Mouse (Mus musculus): Measurements from ENCODE around the gene Kcnj11. TPM values are rescaled to one million over a fixed set of nuclear protein-coding genes. Genes with fewer than 3 reads are reported as not detected.

Kcnj11 gene
- polyA plus RNA-seq, 1 experiment: not detected

DNA sequence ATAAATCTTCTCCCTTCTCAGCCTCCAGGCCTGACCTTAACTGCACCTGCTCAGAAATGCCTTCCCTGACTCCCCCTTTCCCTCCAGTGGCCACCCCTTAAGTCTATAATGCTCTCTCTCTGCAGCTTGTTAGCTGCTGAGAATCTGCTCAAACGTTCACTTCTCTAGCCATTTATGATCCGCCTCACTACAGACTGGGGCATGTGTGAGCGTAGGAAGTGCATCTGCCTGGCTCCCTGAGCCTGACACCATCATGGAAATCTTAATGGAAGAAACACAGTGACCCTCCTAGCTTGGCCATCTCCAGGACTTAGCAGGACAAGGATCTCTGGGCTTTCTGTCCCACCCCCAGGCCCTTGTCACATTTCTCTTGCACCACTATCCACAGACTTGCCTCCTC lies 9.5 kb upstream of the Kcnj11 start:
- Histone ChIP-seq H3K4me1 (ENCODE audit: control insufficient read depth, insufficient read depth, low read length) (no peaks in the 10 kb centered on the region), H3K4me3 (ENCODE audit: insufficient read depth, low read length) (no peak overlapping the region), H3K27ac (ENCODE audit: insufficient read depth, low read length) (no peak overlapping the region)
- TF ChIP-seq CTCF (IDR thresholded peaks at IDR 0.05; ENCODE audit: borderline replicate concordance, insufficient read depth, low read length) (no peak), POLR2A (IDR thresholded peaks at IDR 0.05; ENCODE audit: low read depth, low read length) (no peak)

DNA sequence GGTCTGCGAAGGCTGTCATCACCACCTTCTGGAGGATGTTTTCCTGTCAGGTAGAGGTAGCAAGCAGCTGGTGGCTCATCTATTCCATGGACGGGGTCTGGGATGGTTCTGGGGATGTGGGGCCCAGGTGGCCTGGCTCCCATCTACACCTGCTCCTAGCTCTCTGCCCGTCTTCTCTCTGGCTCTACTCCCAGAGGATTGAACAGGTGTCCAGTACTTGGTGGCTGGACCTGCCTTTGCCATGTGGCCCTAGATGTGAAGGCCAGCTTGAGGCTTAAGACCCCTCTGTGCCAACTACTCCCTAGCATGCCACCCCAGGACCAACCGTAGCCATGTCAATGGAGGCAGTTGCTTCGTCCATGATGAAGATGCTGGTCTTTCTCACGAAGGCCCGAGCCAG lies 4.9 kb upstream of the Kcnj11 start:
- no peak overlapping the region for H3K27ac ChIP-seq (ENCODE audit: insufficient read depth, low read length)
- no peak for TF ChIP-seq CTCF (IDR thresholded peaks at IDR 0.05; ENCODE audit: borderline replicate concordance, insufficient read depth, low read length)
- H3K4me1 ChIP-seq (ENCODE audit: control insufficient read depth, insufficient read depth, low read length): no peaks in the 10 kb centered on the region
- H3K4me3 ChIP-seq (ENCODE audit: insufficient read depth, low read length): no peak overlapping the region

DNA sequence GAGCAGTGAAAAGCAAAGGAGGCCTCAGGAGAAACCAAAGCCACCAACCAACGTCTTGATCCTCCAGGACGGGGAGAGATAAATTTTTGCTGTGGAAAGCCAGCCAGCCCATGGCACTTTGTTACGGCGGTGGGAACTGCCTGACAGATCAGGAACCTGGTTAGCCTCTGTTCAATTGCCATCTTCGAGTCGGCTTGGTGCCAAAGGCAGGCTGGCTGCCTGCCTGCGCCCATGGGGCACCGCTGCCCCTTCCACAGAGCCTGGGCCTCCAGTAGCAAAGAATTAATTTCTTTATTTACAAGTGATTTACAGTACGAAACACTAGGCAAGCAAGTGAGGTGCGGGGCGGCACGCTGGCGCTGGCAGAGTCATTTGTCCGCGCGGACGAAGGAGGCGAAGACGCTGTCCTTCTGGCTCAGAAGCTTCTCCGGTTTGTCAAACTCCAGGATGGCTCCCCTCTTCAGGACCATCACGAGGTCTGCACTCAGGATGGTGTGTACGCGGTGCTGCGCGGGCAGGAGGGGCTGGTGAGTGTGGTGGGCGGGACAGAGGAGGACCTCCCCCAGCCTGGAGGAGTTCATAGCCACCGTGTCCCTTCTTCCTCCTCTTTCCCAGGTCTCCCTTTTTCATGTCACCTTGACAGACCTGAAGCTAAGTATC lies 3.8 kb upstream of the Kcnj11 start:
- no peak overlapping the region for H3K4me3 ChIP-seq (ENCODE audit: insufficient read depth, low read length)
- no peak overlapping the region for H3K27ac ChIP-seq (ENCODE audit: insufficient read depth, low read length)
- TF ChIP-seq CTCF (IDR thresholded peaks at IDR 0.05; ENCODE audit: borderline replicate concordance, insufficient read depth, low read length) (no peak), POLR2A (IDR thresholded peaks at IDR 0.05; ENCODE audit: low read depth, low read length) (no peak)
- H3K4me1 ChIP-seq (ENCODE audit: control insufficient read depth, insufficient read depth, low read length): no peaks in the 10 kb centered on the region

DNA sequence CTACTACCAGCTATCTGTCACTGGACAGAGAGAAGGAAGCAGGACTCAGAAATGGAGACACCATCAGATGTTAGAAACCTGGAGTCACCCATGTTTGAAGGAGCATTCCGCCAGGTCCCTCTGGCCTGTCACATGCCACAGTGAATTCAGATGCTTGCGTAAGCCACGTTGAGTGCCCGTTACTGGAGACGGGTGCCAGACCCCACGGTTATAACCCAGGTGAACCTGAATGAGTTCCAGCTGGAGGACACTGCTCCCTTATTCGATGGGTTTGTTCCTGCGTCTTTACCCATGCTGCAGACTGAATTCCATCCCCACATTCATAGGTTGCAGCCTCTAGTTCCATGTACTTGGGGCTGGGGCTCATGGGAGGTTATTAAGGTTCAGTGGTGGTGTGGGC lies 3.2 kb upstream of the Kcnj11 start:
- Histone ChIP-seq H3K4me1 (ENCODE audit: control insufficient read depth, insufficient read depth, low read length) (no peaks in the 10 kb centered on the region), H3K4me3 (ENCODE audit: insufficient read depth, low read length) (no peak overlapping the region), H3K27ac (ENCODE audit: insufficient read depth, low read length) (no peak overlapping the region)
- no peak for TF ChIP-seq CTCF (IDR thresholded peaks at IDR 0.05; ENCODE audit: borderline replicate concordance, insufficient read depth, low read length)
- TF ChIP-seq POLR2A (IDR thresholded peaks at IDR 0.05; ENCODE audit: low read depth, low read length): no peak

DNA sequence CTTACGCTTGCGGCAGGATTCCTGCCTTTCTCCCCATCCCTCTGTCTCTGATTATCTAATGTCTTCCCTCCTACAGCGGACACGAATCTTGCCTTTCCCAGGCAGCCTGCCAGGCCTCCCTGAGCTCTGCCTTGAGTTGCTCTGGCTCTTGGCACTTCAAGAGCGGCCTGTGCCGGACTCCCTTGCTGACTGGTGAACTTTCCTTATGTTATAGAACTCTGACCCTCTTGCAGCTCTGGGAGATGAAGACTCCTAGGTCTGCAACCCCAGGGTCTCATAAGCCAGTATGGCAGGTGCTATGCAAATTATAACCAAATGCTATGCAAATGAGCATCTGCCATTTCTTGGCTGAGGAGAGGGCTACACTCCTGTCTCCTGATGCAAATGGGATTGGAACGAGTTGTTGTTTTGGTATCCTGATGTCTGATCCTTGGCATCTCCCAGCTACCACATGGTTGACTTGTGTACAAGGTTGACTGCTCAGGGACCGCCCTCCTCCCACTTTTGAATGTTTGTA lies 2.6 kb upstream of the Kcnj11 start:
- no peak overlapping the region for H3K4me3 ChIP-seq (ENCODE audit: insufficient read depth, low read length)
- H3K27ac ChIP-seq (ENCODE audit: insufficient read depth, low read length): no peak overlapping the region
- no peaks in the 10 kb centered on the region for H3K4me1 ChIP-seq (ENCODE audit: control insufficient read depth, insufficient read depth, low read length)
- TF ChIP-seq POLR2A (IDR thresholded peaks at IDR 0.05; ENCODE audit: low read depth, low read length) (no peak), CTCF (IDR thresholded peaks at IDR 0.05; ENCODE audit: borderline replicate concordance, insufficient read depth, low read length) (no peak)

DNA sequence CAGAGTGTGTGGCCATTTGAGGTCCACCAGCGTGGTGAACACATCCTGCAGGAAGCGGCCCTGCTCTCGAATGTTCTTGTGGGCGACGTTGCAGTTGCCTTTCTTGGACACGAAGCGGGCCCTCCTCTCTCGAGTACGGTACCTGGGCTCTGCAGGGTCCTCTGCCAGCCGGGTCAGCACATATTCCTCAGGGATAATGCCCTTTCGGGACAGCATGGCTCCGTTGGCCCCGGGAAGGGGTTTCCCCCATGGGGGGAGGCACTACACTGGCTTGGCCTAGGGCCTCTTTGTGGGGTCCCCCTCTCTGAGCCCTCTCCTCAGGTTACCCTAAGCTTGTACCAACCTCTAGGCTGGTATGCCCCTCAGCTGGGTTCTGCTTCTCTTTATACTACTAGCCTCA lies 882 bp downstream of the Kcnj11 start:
- TF ChIP-seq POLR2A (IDR thresholded peaks at IDR 0.05; ENCODE audit: low read depth, low read length) (no peak), CTCF (IDR thresholded peaks at IDR 0.05; ENCODE audit: borderline replicate concordance, insufficient read depth, low read length) (no peak)
- Histone ChIP-seq H3K4me3 (ENCODE audit: insufficient read depth, low read length) (no peak overlapping the region), H3K4me1 (ENCODE audit: control insufficient read depth, insufficient read depth, low read length) (no peaks in the 10 kb centered on the region), H3K27ac (ENCODE audit: insufficient read depth, low read length) (no peak overlapping the region)

DNA sequence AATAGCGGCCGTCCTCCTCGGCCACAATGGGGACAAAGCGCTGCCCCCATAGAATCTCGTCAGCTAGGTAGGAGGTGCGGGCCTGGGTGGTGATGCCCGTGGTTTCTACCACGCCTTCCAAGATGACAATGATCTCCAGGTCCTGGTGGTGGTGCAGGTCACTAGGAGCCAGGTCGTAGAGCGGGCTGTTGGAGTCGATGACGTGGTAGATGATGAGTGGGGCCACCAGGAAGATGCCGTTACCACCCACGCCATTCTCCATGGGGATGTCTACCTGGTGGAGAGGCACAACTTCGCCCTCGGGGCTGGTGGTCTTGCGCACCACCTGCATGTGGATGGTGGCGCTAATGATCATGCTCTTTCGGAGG lies 1.7 kb downstream of the Kcnj11 start:
- no peak overlapping the region for H3K4me3 ChIP-seq (ENCODE audit: insufficient read depth, low read length)
- no peaks in the 10 kb centered on the region for H3K4me1 ChIP-seq (ENCODE audit: control insufficient read depth, insufficient read depth, low read length)
- TF ChIP-seq CTCF (IDR thresholded peaks at IDR 0.05; ENCODE audit: borderline replicate concordance, insufficient read depth, low read length) (no peak), POLR2A (IDR thresholded peaks at IDR 0.05; ENCODE audit: low read depth, low read length) (no peak)
- H3K27ac ChIP-seq (ENCODE audit: insufficient read depth, low read length): no peak overlapping the region

DNA sequence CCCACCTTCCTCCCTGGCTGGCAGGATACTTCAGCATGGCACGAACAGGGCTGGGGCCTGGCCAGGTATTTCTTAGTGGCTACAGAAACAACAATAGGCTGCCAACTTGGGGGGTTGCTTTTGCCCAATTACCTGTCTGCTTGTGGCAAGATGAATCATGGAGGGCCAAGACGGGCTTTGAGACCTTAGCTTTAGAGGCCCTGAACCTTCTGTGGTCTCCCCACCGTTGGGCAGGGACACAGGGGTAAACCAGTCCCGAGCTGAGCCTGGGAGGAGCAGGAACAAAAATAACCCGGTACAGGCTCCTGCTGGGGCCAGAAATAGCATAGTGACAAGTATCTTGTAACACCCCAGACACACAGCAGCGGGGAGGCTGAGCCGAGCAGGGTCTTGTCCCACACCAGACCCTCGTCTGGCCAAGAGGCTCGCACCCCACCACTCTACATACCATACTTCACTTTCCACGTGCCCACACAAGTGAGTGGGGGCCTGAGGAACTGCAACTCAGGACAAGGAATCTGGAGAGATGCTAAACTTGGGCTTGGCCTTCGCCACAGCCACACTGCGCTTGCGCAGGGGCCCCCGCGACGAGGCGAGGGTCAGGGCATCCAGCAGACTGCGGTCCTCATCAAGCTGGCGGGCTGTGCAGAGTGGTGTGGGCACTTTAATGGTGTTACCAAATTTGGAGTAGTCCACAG lies 2.2 kb downstream of the Kcnj11 start:
- H3K4me3 ChIP-seq (ENCODE audit: insufficient read depth, low read length): no peak overlapping the region
- H3K4me1 ChIP-seq (ENCODE audit: control insufficient read depth, insufficient read depth, low read length): no peaks in the 10 kb centered on the region
- no peak overlapping the region for H3K27ac ChIP-seq (ENCODE audit: insufficient read depth, low read length)
- no peak for TF ChIP-seq POLR2A (IDR thresholded peaks at IDR 0.05; ENCODE audit: low read depth, low read length)
- TF ChIP-seq CTCF (IDR thresholded peaks at IDR 0.05; ENCODE audit: borderline replicate concordance, insufficient read depth, low read length): no peak

DNA sequence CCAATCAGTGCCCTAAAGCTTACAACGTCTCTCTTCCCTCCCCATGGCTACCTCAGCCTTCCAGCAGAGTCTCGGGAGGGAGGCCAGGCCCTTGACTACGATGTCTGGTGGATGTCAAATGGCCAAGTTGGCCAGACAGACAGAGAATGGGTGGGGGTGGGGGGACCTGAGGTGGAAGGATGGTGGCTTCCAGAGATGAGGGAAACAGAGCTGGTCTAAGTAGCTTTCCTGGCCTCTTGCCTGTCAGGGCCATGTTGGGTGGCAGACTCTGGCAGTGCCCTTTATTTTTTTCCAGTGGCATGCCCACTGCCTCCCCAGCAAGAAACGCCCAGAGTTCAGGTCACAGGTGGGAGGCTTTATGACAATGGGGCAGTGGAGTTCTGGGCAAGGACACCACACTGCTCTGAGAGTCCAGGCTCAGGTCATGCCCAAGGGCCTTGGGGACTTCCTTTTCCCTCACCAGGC lies 3.2 kb downstream of the Kcnj11 start:
- Histone ChIP-seq H3K4me3 (ENCODE audit: insufficient read depth, low read length) (no peak overlapping the region), H3K27ac (ENCODE audit: insufficient read depth, low read length) (no peak overlapping the region)
- TF ChIP-seq POLR2A (IDR thresholded peaks at IDR 0.05; ENCODE audit: low read depth, low read length): no peak
- TF ChIP-seq CTCF (IDR thresholded peaks at IDR 0.05; ENCODE audit: borderline replicate concordance, insufficient read depth, low read length): no peak

DNA sequence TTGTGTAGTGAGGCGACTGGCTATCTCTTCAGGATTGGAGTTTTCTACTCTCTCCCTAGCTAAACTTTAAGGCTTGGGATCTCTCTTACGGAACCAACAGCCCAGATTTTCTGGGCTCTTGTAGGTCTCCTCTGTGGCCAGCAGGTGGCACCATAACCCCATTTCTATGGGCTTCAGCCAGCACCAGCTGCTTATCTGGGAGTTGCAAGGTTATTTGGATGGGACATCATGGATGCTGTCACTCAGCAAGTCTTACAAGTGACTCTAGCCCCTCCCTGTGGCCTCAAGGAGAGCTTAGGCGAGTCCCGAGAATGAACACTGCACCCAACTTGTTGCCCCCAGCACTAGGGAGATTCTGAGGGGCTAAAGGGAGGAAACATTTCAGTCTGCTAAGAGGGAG lies 4.4 kb downstream of the Kcnj11 start:
- Histone ChIP-seq H3K27ac (ENCODE audit: insufficient read depth, low read length) (no peak overlapping the region), H3K4me1 (ENCODE audit: control insufficient read depth, insufficient read depth, low read length) (no peaks in the 10 kb centered on the region), H3K4me3 (ENCODE audit: insufficient read depth, low read length) (no peak overlapping the region)
- TF ChIP-seq POLR2A (IDR thresholded peaks at IDR 0.05; ENCODE audit: low read depth, low read length) (no peak), CTCF (IDR thresholded peaks at IDR 0.05; ENCODE audit: borderline replicate concordance, insufficient read depth, low read length) (peak; percentile 61)

More for the DNA sequence above, 3.2 kb downstream of the Kcnj11 start:
- H3K4me1 ChIP-seq (ENCODE audit: control insufficient read depth, insufficient read depth, low read length): no peaks in the 10 kb centered on the region
